Mouse (Mus musculus) common myeloid progenitor, adult 5-6 weeks (primary cell): ENCODE data around the gene Rsph1. TPM values are rescaled to one million over a fixed set of nuclear protein-coding genes. Genes with fewer than 3 reads are reported as not detected.
A peak's percentile ranks its signal among the peaks of the same experiment; 100 is the strongest.

ENCODE experiments used
- ATAC-seq: replicated peaks from 2 replicates; pipeline ENCODE4 v1.8.0; 2016; ENCODE audit warnings: low read depth, mild to moderate bottlenecking, moderate TSS enrichment, inconsistent platforms; ENCODE audit not compliant: poor library complexity, severe bottlenecking
- total RNA-seq: library from RNA; stranded (forward); fragments of 200-1000, 187-1606 nt; gene quantifications from 2 replicates; pipeline ENCODE4 v1.2.3, GENCODE M21; 2017

Rsph1 gene
- total RNA-seq, 1 experiment from 2014 or later: not detected

DNA sequence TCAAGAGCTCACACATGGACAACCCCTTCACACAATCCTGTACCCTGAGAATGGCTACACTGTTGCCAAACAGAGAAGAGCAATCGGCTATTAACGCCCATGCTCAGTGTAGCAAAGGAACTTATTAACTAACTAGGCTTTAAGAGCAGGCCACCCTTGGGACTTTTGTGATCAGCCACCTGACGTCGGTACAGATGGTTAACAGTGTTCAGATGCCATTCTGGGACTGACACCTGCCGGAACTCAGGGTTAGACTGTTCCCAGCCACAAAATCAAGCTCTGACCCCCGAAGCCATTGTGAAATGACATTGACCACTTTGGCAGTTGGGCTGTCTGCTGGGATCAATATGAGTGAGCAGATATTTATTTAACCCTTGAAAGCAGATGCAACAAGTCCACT, 15.8 kb downstream of the Rsph1 start:
- ATAC-seq: no peak

DNA sequence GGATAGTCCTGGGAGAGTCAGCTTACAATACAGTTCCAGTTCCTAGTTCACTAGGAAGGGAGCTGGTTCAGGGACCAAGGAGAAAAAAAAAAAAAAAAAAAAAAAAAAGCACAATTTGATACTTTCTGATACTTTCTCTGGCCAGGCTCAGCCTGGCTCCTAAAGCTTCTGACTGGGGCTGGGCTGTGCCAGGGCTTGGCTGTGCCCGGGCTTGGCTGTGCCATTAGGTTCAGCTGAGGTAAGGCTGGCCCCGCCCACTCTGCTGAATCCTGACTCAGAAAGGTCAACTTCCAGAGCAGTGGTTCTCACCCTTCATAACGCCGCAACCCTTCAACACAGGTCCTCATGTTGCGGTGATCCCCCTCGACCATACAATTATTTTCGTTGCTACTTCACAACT, 16.8 kb downstream of the Rsph1 start:
- ATAC-seq: no peak

DNA sequence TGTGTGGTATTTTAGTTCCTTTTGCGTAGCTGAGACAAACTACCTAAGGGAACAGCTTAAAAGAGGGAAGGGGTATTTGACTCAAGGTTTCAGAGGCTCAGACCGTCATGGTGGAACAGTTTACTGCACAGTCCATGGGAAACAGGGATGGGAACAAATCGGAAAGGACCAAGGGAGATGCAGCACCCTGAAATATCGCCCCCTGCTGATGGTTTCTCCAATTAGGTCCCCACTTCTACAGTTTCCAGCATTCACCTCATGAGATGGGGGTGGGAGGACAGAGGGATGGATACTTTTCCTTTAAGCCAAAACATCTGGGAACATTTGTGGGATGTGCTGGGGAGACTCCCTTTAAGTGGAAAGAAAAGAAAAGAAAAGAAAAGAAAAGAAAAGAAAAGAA, 17.4 kb downstream of the Rsph1 start:
- ATAC-seq: no peak

DNA sequence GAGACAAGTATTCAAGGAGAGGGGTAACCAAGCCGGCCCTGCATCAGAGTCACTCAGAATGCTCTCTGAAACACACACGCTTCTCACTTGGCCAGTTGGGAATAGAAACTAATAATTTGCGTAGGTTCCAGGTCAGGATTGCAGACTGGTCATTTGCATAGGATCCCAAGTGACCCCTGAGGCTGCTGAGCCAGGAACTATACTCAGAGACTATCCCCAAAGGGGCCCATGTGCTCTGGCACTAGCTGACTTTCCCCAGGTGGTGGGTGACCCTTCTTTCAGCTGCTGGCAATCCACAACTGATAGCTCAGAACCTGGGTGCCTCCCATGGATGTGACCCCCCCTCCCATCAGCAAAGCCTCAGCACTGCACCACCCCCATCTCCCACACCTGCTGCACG, 18.0 kb downstream of the Rsph1 start:
- no peak for ATAC-seq

DNA sequence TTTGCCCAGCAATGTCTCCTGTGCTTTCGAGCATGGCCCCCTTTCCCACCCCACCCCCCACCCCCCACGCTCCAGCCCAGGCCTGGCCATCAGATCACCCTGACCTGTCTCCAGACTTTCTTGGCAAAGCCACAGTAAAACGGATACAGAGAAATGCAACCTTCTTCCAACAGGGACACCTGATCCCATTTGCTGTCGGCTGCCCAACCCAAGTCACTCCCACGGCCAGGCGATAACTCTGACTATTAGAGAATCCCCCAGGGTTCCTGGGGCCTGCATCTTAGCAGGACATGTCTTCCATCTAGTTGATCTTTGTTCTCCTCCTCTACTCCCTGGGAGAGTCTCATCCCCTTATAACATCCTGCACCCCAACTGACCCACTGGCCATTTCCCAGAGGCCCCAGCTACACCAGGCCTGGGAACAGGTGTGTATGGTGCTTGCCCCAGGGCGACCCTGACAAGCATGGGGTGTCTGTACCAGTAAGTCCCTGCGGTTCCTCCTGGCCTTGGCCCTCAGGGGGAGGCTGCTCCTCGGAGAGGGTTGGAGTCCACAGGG, 18.8 kb downstream of the Rsph1 start:
- no peak for ATAC-seq

DNA sequence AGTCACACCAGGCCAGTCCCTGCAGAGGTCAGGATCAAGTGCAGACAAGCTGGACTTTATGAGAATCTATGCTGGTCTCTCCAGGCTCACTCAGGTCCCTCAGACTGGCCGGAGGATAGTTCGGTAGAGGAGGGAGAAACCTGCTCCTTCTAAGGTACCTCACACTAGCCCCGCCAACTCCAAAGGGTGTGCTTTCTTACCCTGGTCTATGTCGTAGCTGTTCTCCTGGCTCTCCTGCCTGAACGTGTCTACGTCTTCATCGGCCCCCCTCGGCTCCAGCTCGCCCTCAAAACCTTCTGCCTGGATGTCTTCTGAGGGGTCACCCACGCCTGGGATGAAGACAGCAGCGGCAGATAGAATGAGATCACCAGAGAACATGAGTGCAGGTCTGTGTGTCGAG, 19.3 kb downstream of the Rsph1 start:
- no peak for ATAC-seq

DNA sequence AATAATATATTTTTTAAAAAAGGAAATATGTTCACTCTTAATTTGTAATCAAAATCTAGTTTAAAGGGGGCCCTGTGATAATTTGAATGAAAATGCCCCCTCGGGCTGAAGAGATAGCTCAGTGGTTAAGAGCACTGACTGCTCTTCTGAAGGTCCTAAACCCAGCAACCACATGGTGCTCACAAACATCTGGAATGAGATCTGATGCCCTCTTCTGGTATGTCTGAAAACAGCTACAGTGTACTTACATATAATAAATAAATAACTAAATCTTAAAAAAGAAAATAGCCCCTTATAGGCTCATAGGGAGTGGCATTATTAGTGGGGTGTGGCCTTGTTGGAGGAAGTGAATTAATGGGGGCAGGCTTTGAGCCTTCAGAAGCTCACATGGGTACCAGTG, 20.0 kb downstream of the Rsph1 start:
- ATAC-seq: no peak

DNA sequence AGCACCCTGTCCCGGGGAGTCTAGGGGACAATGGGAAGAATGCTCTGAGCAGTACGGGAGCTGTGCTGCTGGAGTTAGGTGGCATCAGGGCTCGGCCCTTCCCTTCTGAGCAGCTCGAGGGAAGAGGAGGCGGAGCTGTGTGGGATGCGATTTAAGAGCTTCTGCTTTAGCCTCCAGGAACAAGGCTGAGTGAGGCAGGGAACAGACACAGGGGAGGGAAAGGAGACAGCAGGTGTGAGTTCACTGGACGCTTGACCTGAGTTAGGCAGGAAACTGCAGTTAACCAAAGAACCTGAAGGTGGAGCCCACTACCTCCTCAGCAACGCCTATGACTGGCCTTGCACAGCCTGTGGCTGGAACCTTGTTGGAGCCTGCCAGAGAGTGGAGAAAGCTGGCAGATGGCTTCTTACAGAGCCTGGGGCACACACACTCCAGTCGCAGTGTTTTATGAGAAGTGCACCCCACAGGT, 22.7 kb downstream of the Rsph1 start:
- peak; percentile 78 for ATAC-seq

DNA sequence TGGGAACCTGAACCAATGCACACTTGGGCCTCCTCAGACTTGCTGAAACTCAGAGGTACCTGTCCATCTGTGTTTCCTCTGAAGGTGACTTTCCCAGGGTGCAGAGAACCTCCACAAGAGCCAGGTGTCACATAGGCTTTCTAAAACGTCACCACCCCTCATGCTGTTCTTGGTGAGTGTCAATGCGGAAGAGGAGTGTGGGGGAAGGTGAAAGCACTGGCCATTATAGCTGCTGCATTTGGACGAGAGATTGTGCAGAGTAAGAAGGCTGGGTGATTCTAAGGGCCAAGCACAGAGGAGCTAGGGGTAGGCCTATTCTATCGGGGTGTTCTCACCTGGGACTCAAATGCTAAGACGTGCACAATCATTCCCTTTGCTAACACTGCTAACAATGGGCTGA, 23.2 kb downstream of the Rsph1 start:
- no peak for ATAC-seq

DNA sequence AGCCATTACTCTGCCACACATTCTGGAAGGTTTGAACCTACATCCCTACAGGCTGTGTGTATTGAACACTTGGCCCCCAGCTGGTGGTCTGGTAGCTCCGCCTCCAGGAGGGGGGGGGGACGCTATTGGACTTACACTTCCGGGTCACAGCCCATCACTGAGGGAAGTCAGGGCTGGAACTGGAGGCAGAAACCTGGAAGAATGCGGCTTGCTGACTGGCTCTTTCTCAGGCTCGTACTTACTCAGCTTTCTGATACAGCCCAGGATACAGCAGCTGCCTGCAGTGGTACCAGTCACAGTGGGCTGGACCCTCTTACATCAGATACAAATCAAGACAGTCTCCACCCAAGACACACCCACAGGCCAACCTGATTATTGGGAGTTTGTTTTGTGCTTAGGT, 30.0 kb downstream of the Rsph1 start:
- ATAC-seq: no peak

DNA sequence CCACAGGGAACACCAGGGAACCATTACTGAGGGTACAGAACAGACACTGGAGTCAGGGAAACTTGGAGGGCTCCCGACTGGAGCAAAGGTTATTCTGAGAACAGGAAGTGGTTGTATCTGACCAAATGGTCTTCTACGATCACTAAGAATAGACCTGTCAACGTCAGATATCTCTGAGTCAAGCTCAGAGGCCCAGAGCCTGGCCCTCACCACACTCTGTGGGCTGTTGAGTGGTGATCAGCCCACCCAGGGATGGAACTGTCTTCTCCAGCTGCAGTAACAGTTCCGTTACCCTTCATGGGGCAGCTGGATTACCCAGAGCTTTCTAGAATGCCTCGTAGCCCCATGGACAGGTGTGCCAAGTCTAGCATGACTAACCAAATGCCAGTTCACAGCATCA, 31.9 kb downstream of the Rsph1 start:
- ATAC-seq: peak; percentile 60; the same call in 1 of the 2 replicates

DNA sequence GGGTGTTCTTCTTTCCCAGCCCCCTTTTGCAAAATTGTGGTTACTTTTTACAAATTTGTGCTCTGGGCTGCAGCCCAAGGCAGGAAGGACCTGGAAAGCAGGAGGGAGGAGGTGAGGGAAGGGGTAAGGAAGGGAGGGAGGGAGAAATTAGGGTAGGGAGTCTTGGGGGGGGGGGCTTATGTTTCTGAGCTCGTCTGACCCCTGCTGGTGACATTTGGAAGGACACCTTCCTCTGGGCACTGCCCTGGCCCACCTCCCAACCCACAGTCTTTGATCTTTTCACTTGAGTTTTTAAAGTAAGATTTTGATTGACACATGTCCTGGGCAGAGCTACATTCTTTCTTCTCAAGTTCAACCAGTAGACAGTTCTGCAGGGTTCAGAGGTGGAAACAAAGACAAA, 34.4 kb downstream of the Rsph1 start:
- no peak; the same call in 1 of the 2 replicates for ATAC-seq

DNA sequence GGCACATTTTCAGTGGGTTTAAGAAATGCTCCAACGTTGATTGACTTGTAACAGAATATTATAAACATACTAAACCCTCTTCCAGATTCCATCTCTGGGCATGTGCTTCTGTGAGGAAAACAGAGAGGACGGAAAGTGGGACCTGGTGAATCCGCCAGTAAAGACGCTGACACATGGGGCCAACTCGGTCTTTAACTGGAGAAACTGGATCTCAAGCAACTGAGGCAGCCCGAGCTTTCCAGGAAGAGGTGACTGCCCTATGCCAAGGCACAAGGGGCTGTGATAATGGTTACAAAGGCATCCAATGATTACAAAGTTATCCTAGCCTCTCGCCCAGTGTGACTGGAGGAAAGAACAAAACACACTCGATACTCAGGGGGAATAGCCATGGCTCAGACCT, 36.0 kb downstream of the Rsph1 start:
- ATAC-seq: no peak

DNA sequence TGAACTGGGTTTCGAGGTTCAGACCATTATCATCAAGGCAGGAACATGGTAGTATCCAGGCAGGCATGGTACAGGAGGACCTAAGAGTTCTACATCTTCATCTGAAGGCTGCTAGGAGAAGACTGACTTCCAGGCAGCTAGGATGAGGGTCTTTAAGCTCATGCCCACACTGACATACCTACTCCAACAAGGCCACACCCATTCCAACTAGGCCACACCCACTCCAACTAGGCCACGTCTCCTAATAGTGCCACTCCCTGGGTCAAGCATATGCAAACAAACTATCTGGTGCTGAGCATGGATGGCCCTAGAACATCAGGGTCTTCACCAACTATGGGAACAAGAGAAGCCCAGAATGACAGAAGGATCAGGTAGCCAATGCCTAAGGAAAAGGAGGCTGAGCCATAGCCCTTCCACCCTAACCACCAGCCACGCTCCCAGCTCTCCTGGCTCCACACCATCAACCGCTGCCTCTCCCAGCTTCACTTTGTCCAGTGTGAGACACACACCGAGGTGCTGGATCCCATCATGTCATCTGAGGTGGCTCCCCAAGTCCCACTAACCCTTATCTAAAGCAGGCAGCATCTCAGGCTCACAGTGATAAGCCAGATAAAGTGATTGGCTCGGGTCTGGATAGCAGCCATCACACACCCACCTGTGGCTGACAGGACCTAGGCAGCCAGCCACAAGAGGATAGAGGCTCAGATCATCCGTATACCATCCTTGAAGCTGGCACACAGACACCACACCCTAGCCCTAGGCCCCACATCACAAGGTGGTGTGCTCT, 38.8 kb downstream of the Rsph1 start:
- ATAC-seq: peak; percentile 35; the same call in 1 of the 2 replicates

DNA sequence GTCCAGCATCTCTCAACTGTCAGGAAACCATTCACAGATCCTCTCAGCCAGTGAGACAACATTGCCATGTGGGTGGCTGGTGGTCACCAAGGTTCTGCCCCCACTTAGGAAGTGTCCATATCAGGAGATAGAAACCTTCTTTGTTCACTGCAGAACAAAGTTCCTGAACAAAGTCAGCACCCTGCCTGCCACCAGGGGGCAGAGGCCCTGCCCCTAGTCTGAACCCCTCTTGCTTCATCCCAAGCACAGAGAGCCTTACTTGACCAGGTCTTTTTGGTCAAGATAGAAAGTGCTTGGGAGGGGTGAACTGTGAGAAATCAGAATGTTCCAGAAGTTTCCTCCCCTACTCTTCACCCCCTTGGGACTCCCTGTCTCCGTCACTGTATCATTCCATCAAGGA, 41.3 kb downstream of the Rsph1 start:
- ATAC-seq: 0 out of 2 replicates have a peak, but pooled peaks have one; percentile 25

DNA sequence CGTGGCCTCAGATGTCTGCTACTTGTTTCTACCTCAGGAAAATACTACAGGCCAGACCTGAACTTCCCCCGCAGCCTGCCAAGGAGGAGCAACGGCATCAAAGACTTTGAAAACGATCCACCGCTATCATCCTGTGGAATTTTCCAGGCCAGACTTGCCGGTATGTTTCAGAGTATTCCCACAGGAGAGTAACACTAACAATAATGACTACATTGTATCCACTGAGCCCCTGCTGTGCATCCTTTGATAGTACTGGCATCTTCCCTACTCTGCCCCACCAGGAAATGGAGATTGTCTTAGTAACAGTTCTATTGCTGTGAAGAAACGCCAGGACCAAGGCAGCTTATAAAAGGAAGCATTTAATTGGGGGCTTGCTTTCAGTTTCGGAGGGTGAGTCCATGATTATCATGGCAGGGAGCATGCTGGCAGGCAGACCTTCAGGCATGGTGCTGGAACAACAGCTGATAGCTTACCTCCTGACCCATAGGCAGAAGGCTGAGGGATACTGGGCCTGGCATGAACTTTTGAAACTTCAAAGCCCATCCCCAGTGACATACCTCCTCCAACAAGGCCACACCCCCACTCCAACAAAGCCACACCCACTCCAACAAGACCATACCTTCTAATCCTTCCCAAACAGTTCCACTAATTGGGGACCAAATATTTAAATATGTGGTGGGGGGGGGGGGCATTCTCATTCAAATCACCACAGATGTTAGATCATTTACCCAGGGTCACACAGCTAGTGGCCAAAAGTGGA, 44.8 kb downstream of the Rsph1 start:
- ATAC-seq: no peak

DNA sequence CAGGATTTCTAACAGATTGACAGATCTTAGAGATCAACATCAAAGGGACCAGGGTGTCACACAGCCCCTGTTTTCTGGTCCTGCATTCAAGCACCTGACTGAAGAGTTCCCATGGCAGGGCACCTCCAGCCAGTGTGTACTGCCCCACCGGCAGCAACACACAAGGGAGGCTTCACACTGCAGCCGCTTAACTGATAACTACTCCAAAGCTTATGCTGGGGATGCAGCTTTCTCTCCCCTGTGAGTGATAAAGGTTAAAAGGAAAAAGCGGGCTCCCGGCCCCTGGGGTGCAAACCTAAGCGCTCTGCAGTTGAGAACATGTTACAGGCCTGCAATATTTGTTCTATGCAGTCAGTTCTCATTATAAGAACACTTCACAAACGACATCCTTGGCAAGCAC, 45.4 kb downstream of the Rsph1 start:
- ATAC-seq: no peak

DNA sequence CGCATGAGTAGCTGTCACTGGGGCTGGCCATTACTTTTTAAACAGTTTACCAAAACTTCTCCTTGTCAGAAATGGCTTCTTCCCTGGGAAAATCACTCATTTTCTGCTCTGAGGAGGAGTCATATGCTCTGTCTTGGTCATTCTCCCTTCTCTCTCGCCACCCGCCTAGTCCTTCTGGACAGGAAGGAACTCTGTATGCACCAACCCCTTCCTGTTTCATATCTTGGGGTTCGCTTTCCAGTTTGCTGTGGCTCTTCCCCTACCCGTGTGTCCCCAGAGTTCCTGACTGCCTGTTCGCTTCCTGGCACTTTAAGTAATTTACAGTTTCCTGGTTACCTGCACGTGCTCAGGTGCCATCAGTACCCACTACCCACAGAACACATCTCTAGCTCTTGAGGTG, 50.3 kb downstream of the Rsph1 start:
- no peak for ATAC-seq

DNA sequence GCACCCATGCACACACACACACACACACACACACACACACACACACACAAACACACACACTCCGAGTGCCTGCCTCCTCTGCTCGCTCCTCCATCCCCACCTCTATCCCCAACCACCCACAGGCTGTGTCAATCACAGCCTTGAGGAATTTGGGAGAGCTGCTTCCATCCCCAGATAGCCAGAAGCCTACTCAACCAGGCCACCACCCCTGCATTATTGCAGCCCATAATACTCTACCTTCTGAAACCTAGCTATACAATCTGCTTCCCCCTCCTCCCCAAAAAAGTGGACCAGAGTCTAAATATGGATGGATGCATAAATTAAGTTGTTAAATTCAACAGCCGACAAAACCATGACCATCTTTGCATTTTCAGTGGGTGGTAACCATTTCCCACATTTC, 50.8 kb downstream of the Rsph1 start:
- ATAC-seq: no peak

DNA sequence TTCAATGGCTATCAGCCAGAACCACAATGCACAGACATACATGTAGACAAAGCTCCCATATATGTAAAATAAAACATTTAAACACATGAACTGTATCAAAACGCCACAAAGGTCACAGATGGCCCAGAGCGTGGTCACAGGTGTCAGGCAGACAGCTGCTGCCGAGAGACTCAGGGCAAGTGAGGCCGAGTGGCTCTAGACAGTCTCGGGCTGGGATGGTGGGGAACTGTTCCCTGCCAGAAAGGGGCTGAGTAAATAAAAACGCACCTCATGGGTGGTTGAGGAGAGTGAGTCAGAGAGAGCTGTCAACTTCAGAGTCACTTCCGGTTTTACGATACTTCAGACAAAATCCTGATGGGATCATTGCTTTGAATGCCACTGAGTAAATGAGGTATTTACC, 52.6 kb downstream of the Rsph1 start:
- no peak for ATAC-seq

DNA sequence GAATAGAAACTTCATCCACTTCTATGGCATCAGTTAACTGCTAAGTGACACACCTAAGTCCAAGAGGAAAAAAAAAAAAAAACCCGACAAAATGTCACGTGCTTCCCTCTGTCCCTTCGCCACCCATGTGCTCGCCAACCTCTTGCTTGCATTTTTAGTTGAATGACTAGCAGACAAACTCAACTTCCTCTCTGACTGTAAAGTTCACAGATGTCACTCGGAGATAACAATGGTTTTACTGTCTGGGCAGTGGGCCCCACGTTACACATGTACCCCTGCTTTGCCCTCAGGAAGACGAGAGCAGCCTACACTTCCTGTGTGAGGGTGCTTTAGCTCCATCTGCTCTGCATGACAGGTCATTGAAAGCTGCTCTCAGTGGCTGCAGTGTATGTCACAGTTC, 53.3 kb downstream of the Rsph1 start:
- ATAC-seq: peak; percentile 85
